Mouse (Mus musculus) hindbrain, embryonic 16.5 days (tissue): ENCODE measurements at regions not wholly inside any gene's neighbourhood (a gene's known extent, or its start where the extent isn't known, plus 50 kb on each side); places are given as distances from the start of the nearest gene placed in this dataset.
A peak's percentile ranks its signal among the peaks of the same experiment; 100 is the strongest.

ENCODE experiments used
- ATAC-seq: fragments of 200-750 bp; cut with Nextera tagmentation; 2 replicates; pipeline ENCODE4 v1.8.0; 2017; ENCODE audit warnings: moderate TSS enrichment, moderate library complexity
- H3K27ac ChIP-seq: fragments of 300-500 bp; sonication (generic); 2 replicates; pipeline ENCODE4 v1.5.1; 2014; ENCODE audit warnings: low read depth, mild to moderate bottlenecking, control low read depth, low read length, moderate library complexity
- H3K27me3 ChIP-seq: fragments of 300-500 bp; sonication (generic); replicated peaks from 2 replicates; pipeline ENCODE4 v1.6.1; 2014; ENCODE audit warnings: low read length; ENCODE audit not compliant: control insufficient read depth, insufficient read depth
- H3K36me3 ChIP-seq: fragments of 300-500 bp; sonication (generic); 2 replicates; pipeline ENCODE4 v1.6.1; 2014; ENCODE audit warnings: mild to moderate bottlenecking, low read length, moderate library complexity, mixed read lengths; ENCODE audit not compliant: control insufficient read depth, insufficient read depth
- H3K4me1 ChIP-seq: fragments of 300-500 bp; sonication (generic); 2 replicates; pipeline ENCODE4 v1.6.1; 2014; ENCODE audit warnings: low read depth, low read length; ENCODE audit not compliant: control insufficient read depth, insufficient read depth
- H3K4me2 ChIP-seq: fragments of 300-500 bp; sonication (generic); 2 replicates; pipeline ENCODE4 v1.6.1; 2014; ENCODE audit warnings: mild to moderate bottlenecking, low read length, control low read depth, moderate library complexity
- H3K4me3 ChIP-seq: fragments of 300-500 bp; sonication (generic); 2 replicates; pipeline ENCODE4 v1.5.1; 2014; ENCODE audit warnings: mild to moderate bottlenecking, low read length, control low read depth, moderate library complexity
- H3K9ac ChIP-seq: fragments of 300-500 bp; sonication (generic); 2 replicates; pipeline ENCODE4 v1.6.1; 2014; ENCODE audit warnings: low read depth, mild to moderate bottlenecking, control low read depth, low read length, moderate library complexity
- H3K9me3 ChIP-seq: fragments of 300-500 bp; sonication (generic); 2 replicates; pipeline ENCODE4 v1.6.1; 2014; ENCODE audit warnings: mild to moderate bottlenecking, low read length, moderate library complexity; ENCODE audit not compliant: control insufficient read depth
- WGBS: fragments of 180-500 bp; shearing (Covaris S2); extraction: QIAGEN DNeasy Blood & Tissue Kit; methylation state at CpG from one replicate; pipeline ENCODE4 v1.1.7; 2014; 5-methylcytosine and 5-hydroxymethylcytosine counted together

- Histone ChIP-seq H3K27ac (no peak overlapping the region), H3K4me3 (no peak overlapping the region), H3K4me2 (no peak overlapping the region), H3K9ac (no peak overlapping the region), H3K9me3 (no peaks in the 10 kb centered on the region), H3K4me1 (no peaks in the 10 kb centered on the region), H3K27me3 (no peaks in the 10 kb centered on the region), H3K36me3 (no peaks in the 10 kb centered on the region)
- ATAC-seq, result no peak
- 91% methylated on average over 17 of the region's 17 CpGs for WGBS
Observed at GRCm38 (mm10) chr19:56089795-56090375, 197.1 kb upstream of the Habp2 start.

- Histone ChIP-seq H3K27me3 (no peaks in the 10 kb centered on the region), H3K27ac (no peak overlapping the region), H3K9me3 (no peaks in the 10 kb centered on the region), H3K4me2 (no peak overlapping the region), H3K4me1 (no peaks in the 10 kb centered on the region), H3K9ac (no peak overlapping the region), H3K4me3 (no peak overlapping the region), H3K36me3 (no peaks in the 10 kb centered on the region)
- ATAC-seq, result no peak
- WGBS, result 89% methylated on average over 5 of the region's 5 CpGs
Observed at GRCm38 (mm10) chr19:56091581-56091980, 195.4 kb upstream of the Habp2 start.

DNA sequence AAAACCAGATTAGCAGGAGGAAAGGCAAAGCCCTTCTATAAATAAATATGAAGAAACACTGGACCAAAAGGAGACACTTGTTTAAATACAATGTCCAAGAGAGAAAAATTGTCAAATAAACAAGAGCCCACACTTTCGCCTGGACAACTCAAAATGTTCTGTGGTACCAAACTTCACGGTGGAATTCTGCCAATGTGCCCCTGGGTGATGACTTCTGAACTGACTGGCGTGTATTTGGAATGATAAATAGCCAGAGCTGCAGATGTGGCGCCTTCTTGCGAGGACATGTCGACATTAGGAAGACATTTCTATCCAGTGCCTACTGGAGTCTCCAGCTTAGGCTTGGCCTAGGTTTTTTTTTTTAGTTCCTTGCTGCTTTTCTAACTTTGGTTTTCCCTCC lies 191.1 kb upstream of the Habp2 start:
- no peaks in the 10 kb centered on the region for H3K27me3 ChIP-seq

DNA sequence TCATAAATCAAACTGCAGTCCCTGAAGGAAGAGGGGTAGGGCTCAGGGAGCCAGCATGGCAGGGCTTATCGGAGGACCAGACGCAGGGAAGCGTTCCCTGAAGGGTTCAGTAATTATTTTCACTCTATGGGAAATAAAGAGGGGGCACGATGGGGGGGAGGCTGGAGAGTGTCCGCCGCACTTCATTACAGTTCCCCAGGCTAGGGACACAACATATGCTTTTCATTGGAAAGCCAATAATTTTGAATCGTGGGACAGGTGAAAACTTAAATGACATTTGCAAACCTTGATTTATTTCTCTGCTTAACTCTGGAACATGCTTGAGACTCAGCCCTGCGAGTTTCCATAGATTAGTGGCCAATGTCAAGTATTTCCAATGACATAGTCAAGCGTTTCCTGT lies 187.2 kb upstream of the Habp2 start:
- Histone ChIP-seq H3K9me3 (0 out of 2 replicates have a peak, but pooled peaks cover 3% of the 10 kb centered on the region), H3K27me3 (no peaks in the 10 kb centered on the region), H3K4me3 (no peak overlapping the region), H3K4me2 (no peak overlapping the region), H3K9ac (no peak overlapping the region), H3K36me3 (no peaks in the 10 kb centered on the region), H3K4me1 (no peaks in the 10 kb centered on the region), H3K27ac (no peak overlapping the region)
- no peak for ATAC-seq
- WGBS, result 71% methylated on average over 9 of the region's 9 CpGs

More for the DNA sequence above, 191.1 kb upstream of the Habp2 start:
- H3K4me1 ChIP-seq, result no peaks in the 10 kb centered on the region
- ATAC-seq, result no peak
- no peaks in the 10 kb centered on the region for H3K36me3 ChIP-seq
- H3K4me3 ChIP-seq, result no peak overlapping the region
- 0 out of 2 replicates have a peak, but pooled peaks cover 3% of the 10 kb centered on the region for H3K9me3 ChIP-seq
- no peak overlapping the region for H3K4me2 ChIP-seq
- H3K27ac ChIP-seq, result no peak overlapping the region
- WGBS, result 78% methylated on average over 6 of the region's 6 CpGs
- no peak overlapping the region for H3K9ac ChIP-seq

DNA sequence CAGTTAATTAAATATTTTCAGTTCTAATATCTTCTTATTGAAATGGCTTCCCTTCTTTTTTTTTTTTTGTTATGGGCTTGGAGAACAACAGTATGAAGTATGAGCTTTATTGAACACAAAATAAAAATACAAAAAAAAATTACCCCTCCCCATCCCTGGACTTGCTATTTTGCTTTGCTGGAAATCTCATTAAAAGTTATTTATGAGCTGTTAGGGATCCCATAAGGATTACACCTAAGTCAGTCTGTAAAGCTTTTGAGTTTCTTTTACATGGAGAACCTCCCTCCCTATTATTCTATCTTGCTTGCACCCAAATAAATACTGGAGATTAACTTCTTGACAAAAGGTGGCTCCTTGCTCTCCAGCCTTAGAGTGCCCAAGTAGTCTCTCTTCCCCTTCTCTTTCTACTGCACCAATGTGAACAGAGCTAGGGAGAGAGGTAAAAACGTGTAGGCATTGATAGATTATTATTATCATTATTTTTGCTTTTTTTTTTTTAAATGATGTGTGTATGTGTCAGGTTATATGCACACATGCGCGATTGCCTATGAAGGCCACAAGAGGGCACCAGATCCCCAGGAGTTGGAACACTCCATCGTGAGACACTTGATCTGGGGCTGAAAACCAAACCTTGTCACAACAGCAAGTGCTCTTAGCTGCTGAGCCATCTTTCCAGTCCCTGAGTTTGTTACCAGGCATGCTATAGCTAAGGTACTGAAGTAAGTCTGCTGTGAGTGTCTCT lies 186.6 kb upstream of the Habp2 start:
- 61% methylated on average over 4 of the region's 4 CpGs for WGBS
- Histone ChIP-seq H3K27ac (no peak overlapping the region), H3K4me3 (no peak overlapping the region), H3K36me3 (no peaks in the 10 kb centered on the region), H3K4me1 (no peaks in the 10 kb centered on the region; the same call in 1 of the 2 replicates), H3K9ac (no peak overlapping the region), H3K4me2 (no peak overlapping the region), H3K27me3 (no peaks in the 10 kb centered on the region), H3K9me3 (0 out of 2 replicates have a peak, but pooled peaks cover 3% of the 10 kb centered on the region)
- no peak for ATAC-seq

DNA sequence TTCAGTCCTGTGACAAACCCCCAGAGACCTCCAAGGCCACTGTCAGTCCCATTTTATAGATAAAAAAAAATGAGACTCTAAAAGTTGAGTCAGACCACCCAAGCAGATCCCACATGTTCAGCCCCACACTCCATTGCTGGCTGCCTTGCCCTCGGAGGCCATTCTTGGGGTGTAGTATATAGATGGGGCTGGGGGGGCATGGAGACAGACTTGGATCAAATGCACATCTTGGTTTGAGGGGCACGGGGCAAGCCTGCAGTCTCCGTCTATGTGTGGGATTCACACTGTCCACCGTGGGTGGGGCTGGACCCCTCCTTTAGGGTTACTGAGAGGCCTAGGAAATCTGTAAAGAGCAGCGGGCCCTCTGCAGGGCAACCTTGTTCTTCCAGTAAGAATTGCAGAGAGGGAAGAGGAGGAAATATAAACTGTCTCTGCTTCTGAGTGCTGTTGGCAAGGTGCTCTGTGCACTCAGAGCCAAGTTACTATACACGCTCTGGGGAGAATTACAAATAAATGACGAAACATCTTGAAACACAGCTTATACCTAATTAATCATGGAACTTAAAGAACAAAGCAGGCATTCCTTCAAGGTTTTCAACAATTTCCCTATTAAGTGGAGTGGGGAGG lies 184.4 kb upstream of the Habp2 start:
- H3K9me3 ChIP-seq, result 0 out of 2 replicates have a peak, but pooled peaks cover 3% of the 10 kb centered on the region
- no peak overlapping the region for H3K4me3 ChIP-seq
- no peaks in the 10 kb centered on the region for H3K36me3 ChIP-seq
- no peak for ATAC-seq
- no peak overlapping the region for H3K27ac ChIP-seq
- no peaks in the 10 kb centered on the region; the same call in 1 of the 2 replicates for H3K27me3 ChIP-seq
- peaks cover 4% of the 10 kb centered on the region; the same call in 1 of the 2 replicates for H3K4me1 ChIP-seq
- H3K4me2 ChIP-seq, result no peak overlapping the region
- no peak overlapping the region for H3K9ac ChIP-seq
- WGBS, result 82% methylated on average over 7 of the region's 7 CpGs

GRCm38 (mm10) chr19:56105073-56105451 lies 181.9 kb upstream of the Habp2 start:
- peaks cover 4% of the 10 kb centered on the region; the same call in 1 of the 2 replicates for H3K4me1 ChIP-seq

DNA sequence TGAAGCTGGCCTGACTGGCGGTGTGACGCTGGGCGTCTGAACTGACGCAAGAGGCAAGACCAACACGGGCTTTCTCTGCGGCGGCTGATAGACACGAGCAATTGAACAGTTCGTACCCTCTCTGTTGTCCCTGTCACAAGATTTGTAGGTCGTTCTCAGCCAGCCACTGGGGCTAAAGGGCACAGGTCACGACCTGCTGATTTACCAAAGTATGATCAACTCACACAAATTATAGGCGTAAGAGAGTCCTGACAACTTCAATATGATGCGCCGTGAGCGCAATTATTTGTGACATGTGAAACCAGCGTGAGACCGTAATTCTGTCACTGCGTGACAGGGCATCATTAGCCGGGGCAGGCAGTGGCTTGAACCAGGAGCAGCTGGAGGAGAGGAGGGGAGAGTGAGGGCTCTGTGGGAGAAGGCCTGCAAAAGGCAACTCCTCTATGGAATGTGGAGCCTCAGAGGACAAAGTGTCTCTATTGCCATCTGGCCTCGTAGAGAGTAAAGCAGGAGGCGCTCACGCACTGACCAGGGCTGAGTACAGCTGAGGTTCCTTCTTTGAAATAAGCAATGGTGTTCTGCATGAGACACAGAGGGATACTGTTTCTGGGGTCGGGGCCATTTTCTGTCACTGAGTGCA lies 181.4 kb upstream of the Habp2 start:
- 44% methylated on average over 23 of the region's 23 CpGs for WGBS
- H3K4me2 ChIP-seq, result no peak overlapping the region
- H3K36me3 ChIP-seq, result no peaks in the 10 kb centered on the region
- H3K4me3 ChIP-seq, result no peak overlapping the region
- no peaks in the 10 kb centered on the region; the same call in 1 of the 2 replicates for H3K27me3 ChIP-seq
- no peak overlapping the region for H3K27ac ChIP-seq
- H3K9me3 ChIP-seq, result peaks cover 4% of the 10 kb centered on the region
- peak; percentile 61; the same call in 1 of the 2 replicates for ATAC-seq
- peaks cover 4% of the 10 kb centered on the region; the same call in 1 of the 2 replicates for H3K4me1 ChIP-seq
- no peak overlapping the region for H3K9ac ChIP-seq

More at GRCm38 (mm10) chr19:56105073-56105451, 181.9 kb upstream of the Habp2 start:
- Histone ChIP-seq H3K9ac (no peak overlapping the region), H3K27me3 (no peaks in the 10 kb centered on the region; the same call in 1 of the 2 replicates), H3K9me3 (peaks cover 4% of the 10 kb centered on the region), H3K36me3 (no peaks in the 10 kb centered on the region), H3K27ac (no peak overlapping the region), H3K4me2 (no peak overlapping the region), H3K4me3 (no peak overlapping the region)
- 76% methylated on average over 4 of the region's 4 CpGs for WGBS
- ATAC-seq, result no peak

DNA sequence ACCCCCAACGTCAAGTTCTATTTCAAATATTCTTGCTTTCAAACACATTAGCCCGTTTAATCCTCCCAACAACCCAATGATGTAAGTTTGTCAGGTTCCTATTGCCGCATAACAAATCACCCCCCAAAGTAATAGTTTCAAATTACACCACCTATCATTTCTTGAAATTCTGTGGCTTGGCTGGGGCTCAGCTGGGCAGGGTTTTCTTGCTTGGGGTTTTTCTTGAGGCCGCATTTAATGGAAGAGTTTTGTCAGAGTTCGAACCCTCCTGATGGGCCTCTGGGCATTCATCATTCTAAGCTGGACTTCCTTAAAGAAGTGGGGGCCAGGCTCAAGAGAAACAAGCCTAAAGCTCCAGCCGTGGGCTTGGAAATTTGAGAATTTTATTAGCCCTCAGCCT lies 178.1 kb upstream of the Habp2 start:
- no peak for ATAC-seq
- H3K4me1 ChIP-seq, result peaks cover 4% of the 10 kb centered on the region; the same call in 1 of the 2 replicates
- WGBS, result 91% methylated on average over 6 of the region's 6 CpGs
- peaks cover 4% of the 10 kb centered on the region for H3K9me3 ChIP-seq
- no peak overlapping the region for H3K4me3 ChIP-seq
- H3K36me3 ChIP-seq, result no peaks in the 10 kb centered on the region
- peaks cover 2% of the 10 kb centered on the region for H3K27me3 ChIP-seq
- no peak overlapping the region for H3K9ac ChIP-seq
- H3K4me2 ChIP-seq, result no peak overlapping the region
- H3K27ac ChIP-seq, result no peak overlapping the region
